Mouse (Mus musculus): ENCODE data around the gene Olfr1056. TPM values are rescaled to one million over a fixed set of nuclear protein-coding genes. Genes with fewer than 3 reads are reported as not detected.
"Not testable (repeated sequence)": the region's sequence is repeated elsewhere in the genome, so short reads cannot be mapped to it uniquely, and the experiment has no call there.

Gene Olfr1056
- polyA plus RNA-seq (2014; fragmentation: Nextera tagmentation; extraction: Ambion mirVana): not detected in 2 replicates

GRCm38 (mm10) chr2:86362369-86362768 is at the start of gene Olfr1056:
Olfr1056 (minus strand) TSS chr2:86362469.
- H3K36me3 ChIP-seq (ENCODE audit: control insufficient read depth, insufficient read depth, low read length): no peaks in the 10 kb centered on the region
- no peaks in the 10 kb centered on the region for H3K9me3 ChIP-seq (ENCODE audit: control insufficient read depth, low read depth, low read length)
- no peak for ATAC-seq (ENCODE audit: insufficient number of reproducible peaks, insufficient read depth, low FRiP score, low read depth)
- H3K4me3 ChIP-seq (ENCODE audit: low read depth, low read length): no peak within 1 kb of the TSS
- H3K9ac ChIP-seq (replicated peaks; ENCODE audit: low read depth, low read length): no peak within 1 kb of the TSS
- H3K4me2 ChIP-seq (replicated peaks; ENCODE audit: low read depth, low read length): no peak within 1 kb of the TSS
- H3K27me3 ChIP-seq (ENCODE audit: control insufficient read depth, insufficient read depth, low read length): no peaks in the 10 kb centered on the region
- no peak within 1 kb of the TSS for H3K27ac ChIP-seq (ENCODE audit: low read length)
- no peaks in the 10 kb centered on the region for H3K4me1 ChIP-seq (ENCODE audit: control insufficient read depth, insufficient read depth, low read length)

- WGBS: 85% methylated on average over 2 of the region's 2 CpGs
- ATAC-seq (ENCODE audit: insufficient number of reproducible peaks, insufficient read depth, low FRiP score, low read depth): no peak
Measured at GRCm38 (mm10) chr2:86395114-86395513, 32.8 kb upstream of the Olfr1056 start.

GRCm38 (mm10) chr2:86388461-86388860 is 26.2 kb upstream of the Olfr1056 start, which contains the start of gene Olfr1058:
Olfr1058 (minus strand) TSS chr2:86388561.
- not testable (repeated sequence) for H3K4me3 ChIP-seq (ENCODE audit: low read depth, low read length); H3K9me3 ChIP-seq (ENCODE audit: control insufficient read depth, low read depth, low read length); H3K27ac ChIP-seq (ENCODE audit: low read length); H3K9ac ChIP-seq (replicated peaks; ENCODE audit: low read depth, low read length); H3K27me3 ChIP-seq (ENCODE audit: control insufficient read depth, insufficient read depth, low read length); H3K4me2 ChIP-seq (replicated peaks; ENCODE audit: low read depth, low read length); H3K4me1 ChIP-seq (ENCODE audit: control insufficient read depth, insufficient read depth, low read length); ATAC-seq (ENCODE audit: insufficient number of reproducible peaks, insufficient read depth, low FRiP score, low read depth); H3K36me3 ChIP-seq (ENCODE audit: control insufficient read depth, insufficient read depth, low read length)

More at GRCm38 (mm10) chr2:86395114-86395513, 32.8 kb upstream of the Olfr1056 start:
- Histone ChIP-seq H3K9ac (replicated peaks; ENCODE audit: low read depth, low read length) (no peak overlapping the region), H3K27me3 (ENCODE audit: control insufficient read depth, insufficient read depth, low read length) (no peaks in the 10 kb centered on the region), H3K27ac (ENCODE audit: low read length) (no peak overlapping the region), H3K36me3 (ENCODE audit: control insufficient read depth, insufficient read depth, low read length) (no peaks in the 10 kb centered on the region), H3K9me3 (ENCODE audit: control insufficient read depth, low read depth, low read length) (no peaks in the 10 kb centered on the region), H3K4me2 (replicated peaks; ENCODE audit: low read depth, low read length) (no peak overlapping the region), H3K4me1 (ENCODE audit: control insufficient read depth, insufficient read depth, low read length) (no peaks in the 10 kb centered on the region), H3K4me3 (ENCODE audit: low read depth, low read length) (no peak overlapping the region)

- Histone ChIP-seq H3K4me2 (replicated peaks; ENCODE audit: low read depth, low read length) (no peak within 1 kb of the TSS), H3K4me1 (ENCODE audit: control insufficient read depth, insufficient read depth, low read length) (no peaks in the 10 kb centered on the region), H3K4me3 (ENCODE audit: low read depth, low read length) (no peak within 1 kb of the TSS), H3K9ac (replicated peaks; ENCODE audit: low read depth, low read length) (no peak within 1 kb of the TSS), H3K27me3 (ENCODE audit: control insufficient read depth, insufficient read depth, low read length) (no peaks in the 10 kb centered on the region), H3K9me3 (ENCODE audit: control insufficient read depth, low read depth, low read length) (no peaks in the 10 kb centered on the region), H3K27ac (ENCODE audit: low read length) (no peak within 1 kb of the TSS), H3K36me3 (ENCODE audit: control insufficient read depth, insufficient read depth, low read length) (no peaks in the 10 kb centered on the region)
- no peak for ATAC-seq (ENCODE audit: insufficient number of reproducible peaks, insufficient read depth, low FRiP score, low read depth)
Measured at GRCm38 (mm10) chr2:86378293-86378692, 16.0 kb upstream of the Olfr1056 start, which contains the start of gene Olfr1057. Olfr1057 (minus strand) TSS chr2:86378393.

GRCm38 (mm10) chr2:86366342-86366741 is 4.1 kb upstream of the Olfr1056 start:
- not testable (repeated sequence) for H3K27ac ChIP-seq (ENCODE audit: low read length); H3K27me3 ChIP-seq (ENCODE audit: control insufficient read depth, insufficient read depth, low read length); H3K9ac ChIP-seq (replicated peaks; ENCODE audit: low read depth, low read length); H3K4me1 ChIP-seq (ENCODE audit: control insufficient read depth, insufficient read depth, low read length); H3K4me3 ChIP-seq (ENCODE audit: low read depth, low read length); H3K36me3 ChIP-seq (ENCODE audit: control insufficient read depth, insufficient read depth, low read length); H3K4me2 ChIP-seq (replicated peaks; ENCODE audit: low read depth, low read length); ATAC-seq (ENCODE audit: insufficient number of reproducible peaks, insufficient read depth, low FRiP score, low read depth); H3K9me3 ChIP-seq (ENCODE audit: control insufficient read depth, low read depth, low read length)
- WGBS: no CpG with 5 or more reads among the region's 6 CpGs

GRCm38 (mm10) chr2:86351751-86352150 is 10.5 kb downstream of the Olfr1056 start:
- WGBS: 83% methylated on average over 1 of the region's 1 CpGs
- H3K4me3 ChIP-seq (ENCODE audit: low read depth, low read length); H3K27me3 ChIP-seq (ENCODE audit: control insufficient read depth, insufficient read depth, low read length); ATAC-seq (ENCODE audit: insufficient number of reproducible peaks, insufficient read depth, low FRiP score, low read depth); H3K4me1 ChIP-seq (ENCODE audit: control insufficient read depth, insufficient read depth, low read length); H3K9me3 ChIP-seq (ENCODE audit: control insufficient read depth, low read depth, low read length); H3K27ac ChIP-seq (ENCODE audit: low read length); H3K4me2 ChIP-seq (replicated peaks; ENCODE audit: low read depth, low read length); H3K9ac ChIP-seq (replicated peaks; ENCODE audit: low read depth, low read length); H3K36me3 ChIP-seq (ENCODE audit: control insufficient read depth, insufficient read depth, low read length): not testable (repeated sequence)

GRCm38 (mm10) chr2:86350184-86350583 is 12.1 kb downstream of the Olfr1056 start, which contains the start of gene Olfr1055:
Olfr1055 (minus strand) TSS chr2:86350284.
- Histone ChIP-seq H3K4me3 (ENCODE audit: low read depth, low read length) (no peak within 1 kb of the TSS), H3K27me3 (ENCODE audit: control insufficient read depth, insufficient read depth, low read length) (no peaks in the 10 kb centered on the region), H3K4me1 (ENCODE audit: control insufficient read depth, insufficient read depth, low read length) (no peaks in the 10 kb centered on the region), H3K9me3 (ENCODE audit: control insufficient read depth, low read depth, low read length) (no peaks in the 10 kb centered on the region), H3K27ac (ENCODE audit: low read length) (no peak within 1 kb of the TSS), H3K9ac (replicated peaks; ENCODE audit: low read depth, low read length) (no peak within 1 kb of the TSS), H3K36me3 (ENCODE audit: control insufficient read depth, insufficient read depth, low read length) (no peaks in the 10 kb centered on the region), H3K4me2 (replicated peaks; ENCODE audit: low read depth, low read length) (no peak within 1 kb of the TSS)
- 80% methylated on average over 5 of the region's 5 CpGs for WGBS
- no peak for ATAC-seq (ENCODE audit: insufficient number of reproducible peaks, insufficient read depth, low FRiP score, low read depth)

- H3K4me1 ChIP-seq (ENCODE audit: control insufficient read depth, insufficient read depth, low read length): no peaks in the 10 kb centered on the region
- no peaks in the 10 kb centered on the region for H3K27me3 ChIP-seq (ENCODE audit: control insufficient read depth, insufficient read depth, low read length)
- H3K9me3 ChIP-seq (ENCODE audit: control insufficient read depth, low read depth, low read length): no peaks in the 10 kb centered on the region
- H3K4me2 ChIP-seq (replicated peaks; ENCODE audit: low read depth, low read length): no peak within 1 kb of the TSS
- WGBS: 84% methylated on average over 3 of the region's 3 CpGs
- H3K9ac ChIP-seq (replicated peaks; ENCODE audit: low read depth, low read length): no peak within 1 kb of the TSS
- H3K27ac ChIP-seq (ENCODE audit: low read length): no peak within 1 kb of the TSS
- no peak within 1 kb of the TSS for H3K4me3 ChIP-seq (ENCODE audit: low read depth, low read length)
- no peaks in the 10 kb centered on the region for H3K36me3 ChIP-seq (ENCODE audit: control insufficient read depth, insufficient read depth, low read length)
- ATAC-seq (ENCODE audit: insufficient number of reproducible peaks, insufficient read depth, low FRiP score, low read depth): no peak
Measured at GRCm38 (mm10) chr2:86335333-86335732, 26.9 kb downstream of the Olfr1056 start, which contains the start of gene Olfr1054. Olfr1054 (minus strand) TSS chr2:86335433.

GRCm38 (mm10) chr2:86315184-86315583 is 47.1 kb downstream of the Olfr1056 start, which contains the start of gene Olfr1053:
Olfr1053 (minus strand) TSS chr2:86315284.
- Histone ChIP-seq H3K27ac (ENCODE audit: low read length) (no peak within 1 kb of the TSS), H3K4me3 (ENCODE audit: low read depth, low read length) (no peak within 1 kb of the TSS), H3K27me3 (ENCODE audit: control insufficient read depth, insufficient read depth, low read length) (no peaks in the 10 kb centered on the region), H3K4me1 (ENCODE audit: control insufficient read depth, insufficient read depth, low read length) (no peaks in the 10 kb centered on the region), H3K4me2 (replicated peaks; ENCODE audit: low read depth, low read length) (no peak within 1 kb of the TSS), H3K9me3 (ENCODE audit: control insufficient read depth, low read depth, low read length) (no peaks in the 10 kb centered on the region), H3K9ac (replicated peaks; ENCODE audit: low read depth, low read length) (no peak within 1 kb of the TSS), H3K36me3 (ENCODE audit: control insufficient read depth, insufficient read depth, low read length) (no peaks in the 10 kb centered on the region)
- no peak for ATAC-seq (ENCODE audit: insufficient number of reproducible peaks, insufficient read depth, low FRiP score, low read depth)
- 59% methylated on average over 3 of the region's 3 CpGs for WGBS
